Mouse (Mus musculus) fibroblast of lung, adult 2 months (primary cell): Measurements from ENCODE around the gene Mcat.
"Not testable (repeated sequence)": the region's sequence is repeated elsewhere in the genome, so short reads cannot be mapped to it uniquely, and the experiment has no call there.

Experiments used
- DNase-seq: peaks from one replicate; pipeline ENCODE4 v3.0.0-alpha.2; 2011; ENCODE audit warnings: low read depth

Gene Mcat

GRCm38 (mm10) chr15:83509950-83510804 lies 53.4 kb downstream of the Mcat start:
- no peak for DNase-seq

- not testable (repeated sequence) for DNase-seq
Observed at GRCm38 (mm10) chr15:83501483-83501882, 62.1 kb downstream of the Mcat start.

GRCm38 (mm10) chr15:83500352-83500751 lies 63.2 kb downstream of the Mcat start:
- DNase-seq, result no peak

- DNase-seq, result no peak
Observed at GRCm38 (mm10) chr15:83499211-83499755, 64.3 kb downstream of the Mcat start.

- no peak for DNase-seq
Observed at GRCm38 (mm10) chr15:83497299-83497698, 66.3 kb downstream of the Mcat start.
